Mouse (Mus musculus) C2C12 (cell line): Measurements from ENCODE around the gene Btbd8.

ENCODE experiments used
- CEBPB ChIP-seq: IDR thresholded peaks from one replicate; pipeline ENCODE4 v1.6.1; 2011; ENCODE audit warnings: low read depth, mild to moderate bottlenecking, control low read depth, moderate library complexity
- CTCF ChIP-seq: IDR thresholded peaks from one replicate; pipeline ENCODE4 v1.5.1; 2011; ENCODE audit not compliant: control insufficient read depth, insufficient read depth, insufficient read length

DNA sequence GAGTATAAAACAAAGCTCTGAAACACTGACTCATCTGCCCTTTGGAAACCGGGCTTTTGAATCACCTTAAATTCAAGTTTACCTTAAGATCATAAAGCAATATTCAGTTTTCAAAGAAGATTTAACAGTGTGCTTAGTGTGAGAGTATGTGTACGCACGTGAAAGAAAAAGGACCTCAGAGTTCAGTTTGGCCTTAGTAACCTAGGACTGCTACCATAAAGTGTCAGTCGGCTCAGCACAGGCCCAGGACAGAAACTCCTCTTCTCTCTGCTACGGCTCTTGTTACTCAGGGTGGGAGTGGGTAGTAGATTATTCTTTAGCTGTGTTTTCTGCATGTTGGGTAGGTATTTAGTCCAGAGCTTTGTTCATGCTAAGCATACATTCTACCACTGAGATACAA, 11.8 kb downstream of the Btbd8 start:
- TF ChIP-seq CTCF (no peak), CEBPB (no peak)
